Mouse (Mus musculus) spleen, adult 18-20 months (tissue): ENCODE data around the gene Wdr90.

ENCODE experiments used
- DNase-seq, 2 experiments: peaks; one replicate each; pipeline ENCODE4 v3.0.0; 2022; ENCODE audit warnings: mixed read lengths in 2 of 2

Gene Wdr90

DNA sequence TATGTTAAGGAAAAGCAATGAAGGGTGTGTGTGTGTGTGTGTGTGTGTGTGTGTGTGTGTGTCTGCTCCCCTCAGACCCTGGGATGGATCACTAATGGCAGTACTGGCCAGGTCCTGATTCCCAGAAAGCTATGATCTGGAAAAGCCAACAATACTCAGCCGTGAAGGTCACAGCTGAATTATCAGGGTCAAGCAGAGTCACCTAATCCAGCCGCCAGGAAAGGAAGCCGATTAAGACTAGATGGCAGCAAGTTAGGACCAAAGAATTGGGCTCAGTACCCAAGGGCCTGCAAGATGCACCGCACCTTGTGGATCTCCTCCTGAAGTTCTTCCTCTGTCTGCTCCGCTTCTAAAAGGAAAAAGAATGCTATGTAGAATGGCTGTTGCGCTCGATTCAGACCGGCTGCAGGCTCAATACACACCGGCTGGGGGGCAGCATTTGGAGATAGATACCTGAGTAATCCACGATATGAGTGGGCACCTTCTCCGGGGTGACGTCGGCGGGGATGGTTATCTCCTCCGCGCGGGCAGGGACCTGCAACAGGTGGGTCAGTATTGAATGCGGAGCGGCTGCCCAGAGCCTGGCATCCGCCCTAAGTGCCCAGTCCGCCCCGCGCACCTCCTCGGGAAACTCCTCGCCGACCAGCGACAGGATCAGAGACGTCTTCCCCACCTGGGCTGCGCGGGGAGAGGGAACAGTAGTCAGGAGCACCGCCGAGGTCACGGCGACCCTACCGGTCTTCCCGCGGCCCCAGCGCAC is 17.5 kb downstream of the Wdr90 start:
- no peak for DNase-seq

DNA sequence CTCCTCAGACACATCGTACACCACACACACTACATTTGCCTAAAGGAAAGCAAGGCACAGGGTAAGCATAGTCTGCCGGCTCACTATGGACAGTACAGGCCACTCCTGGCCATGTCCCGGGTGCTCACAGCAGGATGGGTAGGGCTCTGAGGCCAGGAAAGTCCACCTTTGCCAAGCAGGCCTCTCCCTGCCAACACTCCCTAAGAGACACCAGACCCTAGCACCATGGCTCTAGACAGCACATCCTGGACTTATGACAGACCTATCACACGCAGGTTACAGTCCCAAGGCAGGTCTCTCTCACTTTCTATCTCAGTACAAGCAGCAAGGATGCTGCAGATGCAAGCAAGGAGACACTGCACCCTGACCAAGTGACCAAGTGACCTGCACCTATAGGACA is 18.2 kb downstream of the Wdr90 start:
- DNase-seq: no peak

- DNase-seq: no peak
Observed at GRCm38 (mm10) chr17:25842509-25842908, 18.8 kb downstream of the Wdr90 start.

DNA sequence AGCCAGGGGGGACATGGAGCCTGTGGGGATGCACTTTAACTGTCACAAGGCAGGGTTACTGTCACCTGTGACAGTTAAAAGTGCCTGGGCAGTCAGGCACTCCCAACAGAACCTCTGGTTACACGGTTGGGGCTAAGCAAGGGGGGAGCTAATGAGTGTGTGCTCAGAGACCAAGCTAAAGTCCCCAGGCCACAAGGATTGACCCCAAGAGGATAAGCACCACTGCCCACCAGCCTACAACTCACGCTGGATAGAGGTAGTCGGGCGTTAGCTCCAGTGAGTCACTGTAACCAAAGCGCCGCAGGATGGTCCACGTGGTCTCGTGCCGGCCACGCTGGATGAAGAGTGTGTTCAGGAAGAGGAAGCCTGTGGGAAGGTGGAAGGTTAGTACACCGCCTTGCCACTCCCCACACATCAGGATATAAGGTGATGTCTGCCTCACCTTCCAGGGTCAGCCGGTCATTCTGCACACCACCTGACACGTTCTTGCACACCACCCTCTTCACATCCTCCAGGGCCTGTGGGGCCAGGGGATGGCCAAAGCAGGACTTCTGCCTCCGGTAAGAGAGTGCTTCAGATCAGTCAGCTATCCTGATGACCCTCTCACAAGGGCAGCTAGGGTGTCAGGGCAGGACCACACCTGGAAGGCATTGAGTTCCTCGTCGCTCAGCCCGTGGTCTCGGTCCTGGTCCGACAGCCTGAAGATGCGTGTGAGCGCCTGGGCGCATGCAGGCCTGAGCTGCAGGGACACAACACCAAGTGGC is 20.0 kb downstream of the Wdr90 start, which contains the start of gene Gm20683:
TSS of gene Gm20683 (minus strand) at position 647 of the 764 bp plus-strand sequence.
- no peak for DNase-seq

GRCm38 (mm10) chr17:25840519-25840918 is 20.8 kb downstream of the Wdr90 start:
- DNase-seq: no peak

DNA sequence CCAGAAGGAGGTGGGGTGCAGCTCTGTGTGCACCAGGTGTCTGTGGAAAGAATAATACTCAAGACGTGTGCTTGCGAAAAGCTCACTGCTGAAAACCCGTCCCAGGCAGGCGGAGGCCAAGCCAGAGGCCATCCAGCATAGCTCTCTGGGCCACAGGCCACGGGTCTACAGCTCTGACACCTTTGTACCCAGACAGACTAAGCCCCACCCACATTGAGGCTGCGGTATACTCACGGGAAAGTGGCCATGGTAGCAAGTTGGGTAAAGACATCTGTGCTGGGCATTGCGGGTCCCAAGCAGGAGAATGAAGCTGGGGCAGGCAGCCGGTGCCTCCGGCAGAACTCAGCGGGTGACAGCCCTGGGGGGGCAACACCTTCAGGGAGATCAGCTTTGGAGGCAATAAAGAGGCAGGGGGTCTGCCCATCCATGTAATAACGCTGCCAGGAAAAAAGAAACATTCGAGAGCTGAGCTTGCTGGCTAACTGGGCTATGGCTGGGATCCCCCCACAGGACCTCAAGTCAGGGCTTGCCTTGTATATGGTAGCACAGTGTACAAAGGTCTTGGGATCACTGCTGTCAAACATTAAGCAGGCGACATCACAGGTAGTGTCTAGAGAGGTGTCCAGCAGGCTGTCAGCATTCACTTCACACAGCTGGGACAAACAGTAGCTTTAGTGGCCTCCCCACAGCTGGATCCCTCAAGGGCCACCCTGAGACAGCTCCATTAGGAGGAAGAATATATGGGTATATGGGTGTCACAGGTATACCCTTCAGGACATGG is 21.7 kb downstream of the Wdr90 start:
- no peak for DNase-seq

DNA sequence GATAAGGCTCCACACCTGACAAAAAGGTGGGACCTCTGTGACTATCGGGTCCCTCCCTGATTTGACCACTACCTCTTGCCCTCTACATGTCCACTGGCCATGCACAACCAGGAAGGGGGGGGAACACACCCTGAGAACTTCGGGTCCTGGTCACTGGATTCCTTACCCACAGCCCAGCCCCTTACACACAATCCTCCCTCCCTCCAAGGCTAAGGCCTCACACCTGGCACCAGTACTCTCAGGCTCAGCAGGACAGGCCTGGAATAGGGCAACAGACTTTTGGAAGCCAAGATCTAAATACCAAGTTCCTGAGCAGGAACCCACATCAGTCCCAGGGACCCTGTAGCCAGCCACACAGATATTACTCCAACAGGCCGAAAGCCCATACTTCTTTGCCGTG is 22.4 kb downstream of the Wdr90 start:
- DNase-seq: no peak

GRCm38 (mm10) chr17:25837533-25837932 is 23.8 kb downstream of the Wdr90 start:
- DNase-seq: no peak

- peak in 1 of 2 experiments; percentile 34 for DNase-seq
Observed at GRCm38 (mm10) chr17:25837076-25837410, 24.3 kb downstream of the Wdr90 start, which contains the start of gene Rhbdl1. Rhbdl1 (minus strand) TSS chr17:25837295.

- no peak for DNase-seq
Observed at GRCm38 (mm10) chr17:25836397-25837075, 24.8 kb downstream of the Wdr90 start.

DNA sequence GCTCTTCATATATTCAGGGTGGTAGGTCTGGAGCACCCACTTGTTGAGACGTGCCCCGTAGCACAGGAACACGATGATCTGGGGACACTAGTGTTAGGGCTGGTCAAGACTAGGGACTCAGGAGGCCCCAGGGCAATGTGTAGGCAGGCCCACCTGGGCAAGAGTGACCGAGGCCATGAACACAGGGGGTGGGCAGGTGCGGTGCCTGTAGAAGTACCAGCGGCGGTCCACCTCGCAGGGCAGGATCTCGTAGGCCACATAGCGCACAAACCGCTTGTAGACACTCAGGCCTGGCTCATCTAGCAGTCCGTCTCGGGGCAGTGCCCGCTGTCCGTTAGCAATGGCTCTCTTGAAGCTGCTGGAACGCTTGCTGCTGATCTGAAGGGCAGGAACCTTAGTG is 25.5 kb downstream of the Wdr90 start:
- DNase-seq: no peak

DNA sequence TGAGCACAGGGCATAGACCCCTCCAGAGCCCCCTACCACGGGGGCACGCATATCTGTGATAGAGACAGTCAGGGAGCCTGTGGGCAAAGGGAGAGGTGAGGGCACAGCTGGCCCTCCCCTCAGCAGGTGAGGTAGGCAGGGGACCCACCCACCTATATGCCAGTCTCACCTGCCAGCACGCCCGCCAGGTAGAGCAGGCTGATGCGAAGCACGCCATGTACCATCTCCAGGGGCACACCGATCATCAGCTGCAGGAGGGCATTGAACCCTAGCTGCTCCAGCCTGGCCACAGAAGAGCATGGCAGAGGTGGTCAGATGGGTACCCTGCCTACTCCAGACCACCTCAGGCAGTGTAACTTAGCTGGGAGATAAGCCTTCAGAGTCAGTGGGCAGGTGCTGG is 26.0 kb downstream of the Wdr90 start:
- DNase-seq: no peak

DNA sequence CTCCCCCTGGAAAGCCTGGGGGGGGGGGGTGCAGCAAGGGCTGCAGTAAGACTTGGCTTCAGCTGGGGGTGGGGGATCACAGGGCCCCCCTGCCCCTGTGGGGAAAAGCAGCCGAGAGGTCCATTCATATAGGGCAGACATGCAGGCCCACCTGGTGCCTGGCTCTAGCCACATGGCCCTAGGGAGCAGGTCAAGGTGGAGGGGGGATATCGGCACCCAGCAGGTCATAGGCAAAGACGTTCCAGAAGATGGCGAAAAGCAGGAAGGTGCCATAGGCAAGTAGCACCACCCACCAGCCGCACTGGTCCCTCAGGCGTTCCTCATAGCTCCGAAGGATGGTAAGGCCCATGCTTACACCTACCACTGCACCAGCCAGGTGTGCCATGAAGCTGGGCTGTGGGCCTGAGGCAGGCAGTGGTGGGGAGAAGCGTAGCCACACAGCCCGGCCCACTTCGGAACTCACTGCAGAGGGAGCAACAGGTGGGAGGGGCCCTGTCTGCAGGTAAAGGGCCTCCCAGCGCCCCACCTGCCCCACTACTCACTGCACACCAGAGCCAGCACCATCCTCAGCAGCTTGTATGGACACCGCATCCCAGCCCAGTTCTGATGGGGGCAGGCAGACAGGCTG is 26.6 kb downstream of the Wdr90 start:
- DNase-seq: no peak

DNA sequence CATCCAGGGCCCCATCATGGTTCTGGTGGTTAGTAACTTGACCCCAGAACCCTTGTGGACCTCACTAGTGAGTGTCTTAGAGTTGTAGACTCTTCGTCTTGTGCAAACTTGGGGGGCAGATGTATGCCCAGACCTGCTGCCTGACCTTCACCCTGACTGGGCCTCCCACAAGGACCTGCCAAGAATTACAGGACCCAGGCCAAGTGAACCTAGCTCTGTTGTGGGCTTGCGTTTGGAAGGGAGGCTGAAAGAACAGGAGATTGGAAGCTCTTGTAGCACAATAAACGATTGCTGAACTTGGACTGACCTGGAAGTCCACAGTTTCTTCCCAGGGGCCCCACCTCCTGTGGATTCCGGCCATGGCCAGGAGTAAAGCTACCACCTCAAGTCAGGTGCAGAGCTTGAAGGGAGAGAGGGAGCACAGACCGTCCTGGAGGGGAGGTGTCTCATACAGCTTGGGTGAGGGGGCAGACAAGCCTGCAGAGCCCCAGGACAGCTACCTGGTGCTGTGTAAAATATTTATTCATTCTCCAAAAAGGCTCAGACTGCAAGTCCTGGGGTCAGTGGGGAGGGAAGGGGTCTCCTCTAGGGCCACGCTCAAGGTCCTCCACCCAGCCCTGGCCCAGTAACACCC is 27.2 kb downstream of the Wdr90 start:
- no peak for DNase-seq

DNA sequence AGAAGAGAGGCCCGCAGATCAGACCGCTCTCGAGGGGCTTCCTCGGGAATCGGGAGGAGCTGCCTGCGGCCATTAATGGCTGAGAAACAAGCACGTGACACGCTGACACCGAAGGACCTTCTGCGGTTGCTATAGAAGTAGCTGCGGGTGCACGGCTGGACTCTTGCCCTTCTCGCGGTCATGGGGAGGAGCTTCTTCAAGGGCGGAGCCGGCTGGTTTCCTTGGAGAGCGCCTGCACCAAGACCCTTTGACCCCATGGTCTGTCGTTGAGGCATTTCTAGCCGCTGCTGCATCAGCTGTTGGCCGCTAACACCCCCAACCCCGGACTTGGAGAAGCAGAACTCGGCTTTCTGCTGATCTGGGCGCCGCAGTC is 28.0 kb downstream of the Wdr90 start, which contains the start of gene Stub1:
TSS of gene Stub1 (minus strand) at position 114 of the 373 bp plus-strand sequence.
- DNase-seq: peak; percentile 64 to 71

GRCm38 (mm10) chr17:25832436-25833290 is 28.6 kb downstream of the Wdr90 start:
- peak; percentile 98 to 99 for DNase-seq

DNA sequence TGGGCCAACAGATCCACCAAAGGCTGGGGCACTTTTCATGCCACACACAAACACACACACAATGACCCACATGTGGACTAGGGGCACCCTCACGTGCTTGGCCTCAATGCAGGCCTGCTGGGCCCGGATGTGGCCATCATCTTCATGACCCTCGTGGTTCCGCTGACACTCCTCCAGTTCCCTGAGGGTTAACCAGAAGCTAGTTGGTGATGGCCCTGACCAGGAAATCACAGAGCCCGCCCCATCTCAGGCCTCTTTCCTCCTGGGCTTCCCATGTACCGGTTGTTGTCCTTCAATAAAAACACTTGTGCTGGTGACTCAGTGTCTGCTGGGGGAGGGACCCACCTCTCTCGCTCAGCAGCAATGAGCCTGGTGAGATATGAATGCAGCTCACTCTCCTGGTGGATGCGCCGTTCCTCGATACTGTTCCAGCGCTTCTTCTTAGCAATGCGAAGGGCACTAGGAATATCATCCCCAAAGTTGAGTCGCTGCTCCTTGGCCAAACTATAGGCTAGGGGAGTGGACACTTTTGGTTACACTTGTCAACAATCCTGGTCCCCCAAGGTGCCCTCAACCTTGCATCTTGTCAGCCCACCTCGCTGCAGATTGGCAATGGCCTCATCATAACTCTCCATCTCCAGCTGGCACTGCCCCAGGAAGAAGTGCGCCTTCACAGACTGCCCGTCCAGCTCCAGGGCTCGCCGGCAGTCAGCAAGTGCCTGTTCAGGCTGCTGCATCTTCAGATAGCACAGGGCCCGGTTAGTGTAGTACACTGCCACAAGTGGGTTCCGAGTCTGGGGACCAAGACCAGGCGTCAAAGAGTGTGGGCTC is 29.6 kb downstream of the Wdr90 start:
- no peak for DNase-seq

DNA sequence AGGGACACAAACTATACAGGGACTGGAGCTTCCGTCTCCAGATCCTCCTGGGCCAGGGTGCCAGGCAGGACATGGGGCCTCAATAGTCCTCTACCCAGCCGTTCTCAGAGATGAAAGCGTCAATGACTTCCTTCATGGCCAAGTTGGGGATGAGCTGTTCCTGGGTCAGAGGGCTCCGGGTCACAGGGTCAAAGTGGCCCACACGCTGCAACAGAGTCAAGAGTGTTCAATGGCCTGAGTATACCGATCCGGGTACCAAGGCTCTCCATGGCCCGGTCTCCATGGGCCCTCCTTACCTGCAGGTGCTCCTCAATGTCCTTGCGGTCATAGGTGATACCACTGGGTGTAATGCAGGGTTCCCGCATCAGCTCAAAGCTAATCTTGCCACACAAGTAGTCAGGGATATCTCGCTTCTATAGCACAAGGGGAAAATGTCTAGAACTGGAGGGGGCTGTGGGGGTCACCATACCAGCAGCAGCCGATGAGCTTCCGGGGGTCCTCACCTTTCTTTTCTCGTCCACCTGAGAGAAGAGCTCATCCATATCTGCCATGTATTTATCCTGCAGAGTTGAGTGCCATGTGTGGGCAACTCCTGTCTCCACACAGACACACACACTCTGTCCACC is 30.4 kb downstream of the Wdr90 start:
- no peak for DNase-seq

DNA sequence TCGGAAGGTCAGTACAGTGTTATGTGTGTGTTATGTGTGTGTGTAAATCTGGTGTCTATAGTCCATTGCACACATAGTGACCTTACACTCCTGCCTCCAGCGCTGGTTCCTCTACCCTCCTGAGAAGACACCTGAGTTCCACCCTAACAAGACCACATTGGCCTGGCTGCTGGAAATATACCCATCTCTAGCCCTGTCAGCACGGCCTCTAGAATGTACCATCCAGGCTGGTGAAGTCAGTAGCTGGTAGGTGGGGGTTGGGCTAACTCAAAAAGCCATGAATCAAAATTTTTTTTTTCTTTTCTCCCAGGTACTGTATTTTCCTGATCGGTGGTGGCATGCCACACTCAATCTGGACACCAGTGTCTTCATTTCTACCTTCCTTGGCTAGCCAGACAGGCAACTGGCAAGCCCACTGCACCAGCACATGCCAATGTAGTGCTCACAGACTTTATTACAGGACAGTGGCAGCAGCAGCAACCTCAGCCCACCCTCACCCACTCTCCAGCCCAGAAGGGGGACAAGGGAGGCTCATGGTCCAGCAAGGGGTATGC is 31.0 kb downstream of the Wdr90 start:
- no peak for DNase-seq
